Mouse (Mus musculus): ENCODE results near the gene Nrxn1. TPM values are rescaled to one million over a fixed set of nuclear protein-coding genes. Genes with fewer than 3 reads are reported as not detected.

Gene Nrxn1
- total and polyA plus RNA-seq, 3 experiments = not detected

GRCm38 (mm10) chr17:91074780-91075179 lies 18.1 kb downstream of the Nrxn1 start:
- Histone ChIP-seq H3K4me2 (ENCODE audit: insufficient read depth, low read depth, poor library complexity, severe bottlenecking) (no peak overlapping the region), H3K4me1 (ENCODE audit: control insufficient read depth in 1 of 2, insufficient read depth in 2 of 2) (no peaks in the 10 kb centered on the region), H3K36me3 (replicated peaks in 1 of 2; ENCODE audit: control insufficient read depth in 1 of 2, insufficient read depth in 1 of 2, low read length in 1 of 2) (no peaks in the 10 kb centered on the region), H3K4me3 (replicated peaks in 1 of 3; ENCODE audit: low read depth in 2 of 3, low read length in 2 of 3, poor library complexity in 1 of 3) (no peak overlapping the region), H3K27ac (ENCODE audit: insufficient read depth, low read depth) (no peak overlapping the region), H3K27me3 (replicated peaks) (no peaks in the 10 kb centered on the region), H3K9ac (ENCODE audit: insufficient read depth, low read depth) (no peak overlapping the region), H3K9me3 (replicated peaks; ENCODE audit: low read length) (peaks cover 11% of the 10 kb centered on the region), H3K79me2 (replicated peaks; ENCODE audit: control insufficient read depth, extremely low read depth, insufficient read depth, poor library complexity, severe bottlenecking) (no peaks in the 10 kb centered on the region)
- TF ChIP-seq JUND (conservative IDR thresholded peaks at IDR 0.05; ENCODE audit: low read depth, low read length) = no peak
- no peak for TF ChIP-seq TCF12 (IDR thresholded peaks at IDR 0.05; ENCODE audit: low read depth, low read length)
- no peak for TF ChIP-seq MAX (IDR thresholded peaks at IDR 0.05; ENCODE audit: low read length)
- no peak for TF ChIP-seq E2F4 (IDR thresholded peaks at IDR 0.05; ENCODE audit: insufficient replicate concordance, low read depth, low read length)
- no peak for TF ChIP-seq BHLHE40 (IDR thresholded peaks at IDR 0.05; ENCODE audit: low read depth, low read length)
- TF ChIP-seq POLR2AphosphoS2 (IDR thresholded peaks at IDR 0.05; ENCODE audit: low read depth, low read length) = no peak
- TF ChIP-seq KAT2A (IDR thresholded peaks at IDR 0.05; ENCODE audit: insufficient replicate concordance, low read length) = no peak
- TF ChIP-seq MAZ (IDR thresholded peaks at IDR 0.05; ENCODE audit: low read depth, low read length) = no peak
- TF ChIP-seq UBTF (IDR thresholded peaks at IDR 0.05; ENCODE audit: low read depth, low read length) = no peak
- no peak for TF ChIP-seq ELF1 (IDR thresholded peaks at IDR 0.05; ENCODE audit: low read depth, low read length)
- no peak for TF ChIP-seq NRF1 (IDR thresholded peaks at IDR 0.05; ENCODE audit: low read depth, low read length)
- TF ChIP-seq TBP (conservative IDR thresholded peaks at IDR 0.05; ENCODE audit: low read depth, low read length) = no peak
- dilution Hi-C loops (cut with MboI; ENCODE audit: extremely low pct_ligation_motif_present, extremely low pct_unique_long_range_greater_than_20kb, low sequenced_read_pairs) (no loop called here), in situ Hi-C loops (cut with MboI; ENCODE audit: low pct_ligation_motif_present, low pct_unique_long_range_greater_than_20kb, low sequenced_read_pairs) (no loop called here)
- DNase-seq (ENCODE audit: extremely low read depth) = no peak

GRCm38 (mm10) chr17:91033466-91033865 lies 59.4 kb downstream of the Nrxn1 start:
- Histone ChIP-seq H3K4me3 (replicated peaks in 1 of 3; ENCODE audit: low read depth in 2 of 3, low read length in 2 of 3, poor library complexity in 1 of 3) (no peak overlapping the region), H3K27ac (ENCODE audit: insufficient read depth, low read depth) (no peak overlapping the region), H3K27me3 (replicated peaks) (no peaks in the 10 kb centered on the region), H3K9ac (ENCODE audit: insufficient read depth, low read depth) (no peak overlapping the region), H3K79me2 (replicated peaks; ENCODE audit: control insufficient read depth, extremely low read depth, insufficient read depth, poor library complexity, severe bottlenecking) (no peaks in the 10 kb centered on the region), H3K4me1 (ENCODE audit: control insufficient read depth in 1 of 2, insufficient read depth in 2 of 2) (no peaks in the 10 kb centered on the region), H3K9me3 (replicated peaks; ENCODE audit: low read length) (peaks cover 12% of the 10 kb centered on the region), H3K36me3 (replicated peaks in 1 of 2; ENCODE audit: control insufficient read depth in 1 of 2, insufficient read depth in 1 of 2, low read length in 1 of 2) (no peaks in the 10 kb centered on the region), H3K4me2 (ENCODE audit: insufficient read depth, low read depth, poor library complexity, severe bottlenecking) (no peak overlapping the region)
- in situ Hi-C loops (cut with MboI; ENCODE audit: low pct_ligation_motif_present, low pct_unique_long_range_greater_than_20kb, low sequenced_read_pairs) = no loop called here
- TF ChIP-seq ETS1 (conservative IDR thresholded peaks at IDR 0.05; ENCODE audit: low read depth, low read length) = no peak
- TF ChIP-seq UBTF (IDR thresholded peaks at IDR 0.05; ENCODE audit: low read depth, low read length) = no peak
- dilution Hi-C loops (cut with MboI; ENCODE audit: extremely low pct_ligation_motif_present, extremely low pct_unique_long_range_greater_than_20kb, low sequenced_read_pairs) = no loop called here
- DNase-seq (ENCODE audit: extremely low read depth) = no peak

- Histone ChIP-seq H3K79me2 (replicated peaks; ENCODE audit: control insufficient read depth, extremely low read depth, insufficient read depth, poor library complexity, severe bottlenecking) (no peaks in the 10 kb centered on the region), H3K9me3 (replicated peaks; ENCODE audit: low read length) (peaks cover 21% of the 10 kb centered on the region), H3K27me3 (replicated peaks) (no peaks in the 10 kb centered on the region), H3K4me1 (ENCODE audit: control insufficient read depth in 1 of 2, insufficient read depth in 2 of 2) (no peaks in the 10 kb centered on the region), H3K9ac (ENCODE audit: insufficient read depth, low read depth) (no peak overlapping the region), H3K27ac (ENCODE audit: insufficient read depth, low read depth) (no peak overlapping the region), H3K4me3 (replicated peaks in 1 of 3; ENCODE audit: low read depth in 2 of 3, low read length in 2 of 3, poor library complexity in 1 of 3) (no peak overlapping the region), H3K36me3 (replicated peaks in 1 of 2; ENCODE audit: control insufficient read depth in 1 of 2, insufficient read depth in 1 of 2, low read length in 1 of 2) (no peaks in the 10 kb centered on the region), H3K4me2 (ENCODE audit: insufficient read depth, low read depth, poor library complexity, severe bottlenecking) (no peak overlapping the region)
- dilution Hi-C loops (cut with MboI; ENCODE audit: extremely low pct_ligation_motif_present, extremely low pct_unique_long_range_greater_than_20kb, low sequenced_read_pairs) = no loop called here
- no peak for TF ChIP-seq TCF12 (IDR thresholded peaks at IDR 0.05; ENCODE audit: low read depth, low read length)
- no peak for TF ChIP-seq USF1 (IDR thresholded peaks at IDR 0.05; ENCODE audit: low read depth, low read length)
- TF ChIP-seq GABPA (IDR thresholded peaks at IDR 0.05; ENCODE audit: insufficient replicate concordance, low read depth, low read length) = no peak
- no peak for TF ChIP-seq CHD1 (IDR thresholded peaks at IDR 0.05; ENCODE audit: low read depth, low read length)
- no peak for TF ChIP-seq BHLHE40 (IDR thresholded peaks at IDR 0.05; ENCODE audit: low read depth, low read length)
- no peak for TF ChIP-seq ZC3H11A (IDR thresholded peaks at IDR 0.05; ENCODE audit: low read depth, low read length)
- TF ChIP-seq NELFE (IDR thresholded peaks at IDR 0.05; ENCODE audit: low read depth, low read length) = no peak
- no peak for TF ChIP-seq MAFK (IDR thresholded peaks at IDR 0.05; ENCODE audit: insufficient replicate concordance, low read length)
- TF ChIP-seq CTCF (conservative IDR thresholded peaks at IDR 0.05 in 1 of 2, IDR thresholded peaks at IDR 0.05 in 1 of 2; ENCODE audit: low read depth in 2 of 2, low read length in 2 of 2) = no peak
- no peak for TF ChIP-seq POLR2AphosphoS2 (IDR thresholded peaks at IDR 0.05; ENCODE audit: low read depth, low read length)
- TF ChIP-seq E2F4 (IDR thresholded peaks at IDR 0.05; ENCODE audit: insufficient replicate concordance, low read depth, low read length) = no peak
- no peak for TF ChIP-seq MAX (IDR thresholded peaks at IDR 0.05; ENCODE audit: low read length)
- no peak for TF ChIP-seq NRF1 (IDR thresholded peaks at IDR 0.05; ENCODE audit: low read depth, low read length)
- no peak for TF ChIP-seq IRF4 (IDR thresholded peaks at IDR 0.05; ENCODE audit: low read depth, low read length)
- TF ChIP-seq MEF2A (IDR thresholded peaks at IDR 0.05; ENCODE audit: borderline replicate concordance, low read depth, low read length) = no peak
- no peak for TF ChIP-seq ETS1 (conservative IDR thresholded peaks at IDR 0.05; ENCODE audit: low read depth, low read length)
- TF ChIP-seq PAX5 (IDR thresholded peaks at IDR 0.05; ENCODE audit: low read length) = no peak
- no peak for TF ChIP-seq JUN (IDR thresholded peaks at IDR 0.05; ENCODE audit: insufficient read depth, low read depth, low read length)
- in situ Hi-C loops (cut with MboI; ENCODE audit: low pct_ligation_motif_present, low pct_unique_long_range_greater_than_20kb, low sequenced_read_pairs) = no loop called here
- DNase-seq (ENCODE audit: extremely low read depth) = no peak
These were observed 67.7 kb downstream of the Nrxn1 start for GRCm38 (mm10) chr17:91025061-91025623.
